Mouse (Mus musculus): ENCODE measurements at regions not wholly inside any gene's neighbourhood (a gene's known extent, or its start where the extent isn't known, plus 50 kb on each side); places are given as distances from the start of the nearest gene placed in this dataset.

GRCm38 (mm10) chr17:51534678-51535077, 298.4 kb downstream of the Satb1 start:
- DNase-seq, result peak in 1 of 2 experiments; percentile 16
- intact Hi-C loops (cut with DNase I), result no loop called here

- DNase-seq, result peak in 1 of 2 experiments; percentile 4
- intact Hi-C loops (cut with DNase I), result no loop called here
Observed at GRCm38 (mm10) chr17:51534270-51534669, 298.8 kb downstream of the Satb1 start.

GRCm38 (mm10) chr17:51528161-51528560, 304.9 kb downstream of the Satb1 start:
- intact Hi-C loops (cut with DNase I), result no loop called here
- no peak for DNase-seq

- intact Hi-C loops (cut with DNase I), result no loop called here
- no peak for DNase-seq
Observed at GRCm38 (mm10) chr17:51526881-51527280, 306.2 kb downstream of the Satb1 start.

- no peak for DNase-seq
- intact Hi-C loops (cut with DNase I), result no loop called here
Observed at GRCm38 (mm10) chr17:51526464-51526863, 306.6 kb downstream of the Satb1 start.

- no peak for DNase-seq
- intact Hi-C loops (cut with DNase I), result no loop called here
Observed at GRCm38 (mm10) chr17:51526021-51526420, 307.1 kb downstream of the Satb1 start.

- no peak for DNase-seq
- intact Hi-C loops (cut with DNase I), result no loop called here
Observed at GRCm38 (mm10) chr17:51525219-51525618, 307.9 kb downstream of the Satb1 start.

- DNase-seq, result no peak
- intact Hi-C loops (cut with DNase I), result no loop called here
Observed at GRCm38 (mm10) chr17:51511917-51512316, 321.2 kb downstream of the Satb1 start.

GRCm38 (mm10) chr17:51500751-51501150, 321.6 kb upstream of the Tbc1d5 start:
- DNase-seq, result no peak
- intact Hi-C loops (cut with DNase I), result no loop called here

- intact Hi-C loops (cut with DNase I), result no loop called here
- no peak for DNase-seq
Observed at GRCm38 (mm10) chr17:51499541-51499940, 320.4 kb upstream of the Tbc1d5 start.

- intact Hi-C loops (cut with DNase I), result no loop called here
- DNase-seq, result no peak
Observed at GRCm38 (mm10) chr17:51495038-51495437, 315.9 kb upstream of the Tbc1d5 start.

GRCm38 (mm10) chr17:51489386-51489785, 310.2 kb upstream of the Tbc1d5 start:
- no peak for DNase-seq
- intact Hi-C loops (cut with DNase I), result no loop called here

GRCm38 (mm10) chr17:51487918-51488445, 308.8 kb upstream of the Tbc1d5 start:
- intact Hi-C loops (cut with DNase I), result no loop called here

GRCm38 (mm10) chr17:51477810-51478209, 298.7 kb upstream of the Tbc1d5 start:
- intact Hi-C loops (cut with DNase I), result no loop called here
- DNase-seq, result peak in 1 of 2 experiments; percentile 3

More at GRCm38 (mm10) chr17:51487918-51488445, 308.8 kb upstream of the Tbc1d5 start:
- no peak for DNase-seq

GRCm38 (mm10) chr17:51477404-51477803, 298.3 kb upstream of the Tbc1d5 start:
- DNase-seq, result peak in 1 of 2 experiments; percentile 1
- intact Hi-C loops (cut with DNase I), result no loop called here

GRCm38 (mm10) chr17:51462137-51462880, 283.2 kb upstream of the Tbc1d5 start:
- intact Hi-C loops (cut with DNase I), result no loop called here
- no peak for DNase-seq

- DNase-seq, result no peak
- intact Hi-C loops (cut with DNase I), result no loop called here
Observed at GRCm38 (mm10) chr17:51461248-51461647, 282.1 kb upstream of the Tbc1d5 start.

GRCm38 (mm10) chr17:51459119-51459518, 280.0 kb upstream of the Tbc1d5 start:
- no peak for DNase-seq
- intact Hi-C loops (cut with DNase I), result no loop called here

- intact Hi-C loops (cut with DNase I), result no loop called here
- DNase-seq, result peak; percentile 11 to 14
Observed at GRCm38 (mm10) chr17:51415746-51416145, 236.6 kb upstream of the Tbc1d5 start.

GRCm38 (mm10) chr17:51414304-51414703, 235.2 kb upstream of the Tbc1d5 start:
- DNase-seq, result no peak
- intact Hi-C loops (cut with DNase I), result no loop called here

GRCm38 (mm10) chr17:51413741-51414140, 234.6 kb upstream of the Tbc1d5 start:
- intact Hi-C loops (cut with DNase I), result no loop called here
- no peak for DNase-seq

GRCm38 (mm10) chr17:51411545-51412094, 232.5 kb upstream of the Tbc1d5 start:
- intact Hi-C loops (cut with DNase I), result no loop called here
- DNase-seq, result no peak

Measured in heart, postnatal 14 days (tissue).